Mouse (Mus musculus): ENCODE measurements around the gene 2310034C09Rik.
"Not testable (repeated sequence)": the region's sequence is repeated elsewhere in the genome, so short reads cannot be mapped to it uniquely, and the experiment has no call there.

Gene 2310034C09Rik

GRCm38 (mm10) chr16:88758547-88758946 lies at the start of gene 2310034C09Rik:
Gene 2310034C09Rik, plus strand, starts transcription at chr16:88758847.
- not testable (repeated sequence) for DNase-seq

GRCm38 (mm10) chr16:88710757-88711156 lies 47.9 kb upstream of the 2310034C09Rik start:
- DNase-seq: peak in 1 of 2 experiments; percentile 13

- no peak for DNase-seq
These were observed 47.4 kb upstream of the 2310034C09Rik start for GRCm38 (mm10) chr16:88711245-88711644.

GRCm38 (mm10) chr16:88716549-88716948 lies 42.1 kb upstream of the 2310034C09Rik start:
- no peak for DNase-seq

GRCm38 (mm10) chr16:88720031-88720430 lies 38.6 kb upstream of the 2310034C09Rik start:
- no peak for DNase-seq

- peak; percentile 48 to 50 for DNase-seq
These were observed 29.8 kb upstream of the 2310034C09Rik start, which contains the start of gene Krtap13-1 for GRCm38 (mm10) chr16:88728812-88729275. Gene Krtap13-1, plus strand, starts transcription at chr16:88728862.

- DNase-seq: peak in 1 of 2 experiments; percentile 9
These were observed 23.3 kb upstream of the 2310034C09Rik start for GRCm38 (mm10) chr16:88735391-88735790.

GRCm38 (mm10) chr16:88744750-88745340 lies 13.8 kb upstream of the 2310034C09Rik start:
- DNase-seq: peak in 1 of 2 experiments; percentile 11

- DNase-seq: peak in 1 of 2 experiments; percentile 11
These were observed 10.7 kb upstream of the 2310034C09Rik start for GRCm38 (mm10) chr16:88747943-88748342.

GRCm38 (mm10) chr16:88751535-88751934 lies 7.1 kb upstream of the 2310034C09Rik start, which contains the start of gene Krtap13:
Gene Krtap13, minus strand, starts transcription at chr16:88751635.
- not testable (repeated sequence) for DNase-seq

GRCm38 (mm10) chr16:88774106-88774505 lies 15.5 kb downstream of the 2310034C09Rik start, which contains the start of gene 2310057N15Rik:
Gene 2310057N15Rik, minus strand, starts transcription at chr16:88774206.
- DNase-seq: no peak

GRCm38 (mm10) chr16:88777596-88777995 lies 18.9 kb downstream of the 2310034C09Rik start, which contains the start of gene Gm5965:
Gene Gm5965, plus strand, starts transcription at chr16:88777896.
- DNase-seq: no peak

- peak; percentile 37 to 67 for DNase-seq
These were observed 28.1 kb downstream of the 2310034C09Rik start for GRCm38 (mm10) chr16:88786786-88787185.
